Mouse (Mus musculus) gastrocnemius, postnatal 10 days (tissue): ENCODE results near the gene Otulinl. TPM values are rescaled to one million over a fixed set of nuclear protein-coding genes. Genes with fewer than 3 reads are reported as not detected.
"Not testable (repeated sequence)": the region's sequence is repeated elsewhere in the genome, so short reads cannot be mapped to it uniquely, and the experiment has no call there.

Experiments
- DNase-seq: peaks from one replicate; pipeline ENCODE4 v3.0.0; 2021; ENCODE audit warnings: mixed read lengths
- long read RNA-seq, 2 experiments: library from polyadenylated mRNA; stranded (forward); transcript quantifications; one replicate each; pipeline ENCODE4 v2.0.0; 2021
- total RNA-seq, 2 experiments: library from RNA; stranded (reverse); gene quantifications; 2 replicates each; pipeline ENCODE4 v1.2.3; 2021

Gene Otulinl
- total RNA-seq: 1 to 10 TPM; 2.3 to 3.6 TPM
- long read RNA-seq, experiment 1, partial matches to known transcripts: 0 of 4 reads
- long read RNA-seq, experiment 1, other reads (novel, unspliced or antisense): 0 of 4 reads
- long read RNA-seq, experiment 2, transcript Otulinl-202 (8 exons, 2,950 nt): major isoform, 5 of 10 reads
- long read RNA-seq, experiment 2, partial matches to known transcripts: 0 of 10 reads
- long read RNA-seq, experiment 2, other reads (novel, unspliced or antisense): 2 of 10 reads

DNA sequence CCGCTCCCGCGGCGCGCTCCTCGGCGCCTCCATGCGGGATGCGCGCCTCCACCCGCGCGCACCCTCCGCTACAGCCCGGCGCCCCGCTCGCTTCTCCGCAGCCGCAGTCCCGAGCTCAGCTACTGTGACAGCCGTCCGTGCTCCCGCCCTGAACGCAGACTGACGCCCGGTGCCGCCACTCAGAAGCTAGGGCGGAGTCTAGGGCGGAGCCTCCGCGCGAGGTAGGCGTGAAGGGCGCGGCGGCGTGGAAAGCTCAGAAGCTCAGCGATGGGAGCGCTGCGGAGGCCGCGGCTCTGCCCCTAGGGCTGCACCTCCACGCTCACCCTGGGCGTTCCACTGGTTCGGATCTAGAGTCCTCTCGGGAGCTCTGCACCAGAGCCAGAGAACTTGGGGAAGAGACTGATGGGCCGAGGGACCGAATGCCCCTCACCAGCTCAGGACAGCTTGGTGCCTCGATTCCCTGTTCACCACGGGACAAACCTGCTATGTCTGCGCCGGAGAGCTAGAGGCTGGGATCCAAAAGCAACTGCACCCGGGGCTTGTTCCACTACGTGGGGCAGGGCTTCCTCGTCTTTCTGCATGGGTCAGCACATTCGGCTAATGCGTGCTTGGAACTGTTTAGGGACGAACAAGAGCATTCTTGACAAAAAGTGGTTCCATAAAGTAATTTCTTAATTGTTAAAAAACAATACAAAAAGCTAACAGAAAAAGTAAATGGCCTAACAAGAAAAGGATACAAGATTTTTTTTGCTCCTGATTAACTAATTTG lies at the start of gene Otulinl:
TSS of gene Otulinl (minus strand) at position 161 of the 769 bp plus-strand sequence.
- peak; percentile 91 for DNase-seq

DNA sequence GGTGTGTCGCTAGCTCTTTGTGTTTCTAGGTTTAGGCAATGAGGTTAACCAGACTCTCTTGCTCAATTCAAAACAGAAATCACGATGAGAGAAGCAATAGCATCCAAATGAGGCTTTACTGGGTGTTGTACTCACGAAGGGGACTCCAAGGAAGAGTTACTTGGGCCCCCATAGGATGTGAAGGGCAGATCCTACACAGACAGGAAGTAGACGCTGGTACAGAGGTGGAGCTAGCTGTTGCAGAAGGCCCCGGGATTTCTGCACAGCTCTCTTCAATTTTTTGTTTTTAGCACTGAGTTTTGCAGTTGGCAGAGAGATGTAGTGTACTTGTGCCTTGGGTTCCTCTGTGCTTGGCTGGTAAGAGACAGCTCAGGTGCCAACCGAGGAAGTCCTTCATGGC lies 44.8 kb upstream of the Otulinl start:
- no peak for DNase-seq

DNA sequence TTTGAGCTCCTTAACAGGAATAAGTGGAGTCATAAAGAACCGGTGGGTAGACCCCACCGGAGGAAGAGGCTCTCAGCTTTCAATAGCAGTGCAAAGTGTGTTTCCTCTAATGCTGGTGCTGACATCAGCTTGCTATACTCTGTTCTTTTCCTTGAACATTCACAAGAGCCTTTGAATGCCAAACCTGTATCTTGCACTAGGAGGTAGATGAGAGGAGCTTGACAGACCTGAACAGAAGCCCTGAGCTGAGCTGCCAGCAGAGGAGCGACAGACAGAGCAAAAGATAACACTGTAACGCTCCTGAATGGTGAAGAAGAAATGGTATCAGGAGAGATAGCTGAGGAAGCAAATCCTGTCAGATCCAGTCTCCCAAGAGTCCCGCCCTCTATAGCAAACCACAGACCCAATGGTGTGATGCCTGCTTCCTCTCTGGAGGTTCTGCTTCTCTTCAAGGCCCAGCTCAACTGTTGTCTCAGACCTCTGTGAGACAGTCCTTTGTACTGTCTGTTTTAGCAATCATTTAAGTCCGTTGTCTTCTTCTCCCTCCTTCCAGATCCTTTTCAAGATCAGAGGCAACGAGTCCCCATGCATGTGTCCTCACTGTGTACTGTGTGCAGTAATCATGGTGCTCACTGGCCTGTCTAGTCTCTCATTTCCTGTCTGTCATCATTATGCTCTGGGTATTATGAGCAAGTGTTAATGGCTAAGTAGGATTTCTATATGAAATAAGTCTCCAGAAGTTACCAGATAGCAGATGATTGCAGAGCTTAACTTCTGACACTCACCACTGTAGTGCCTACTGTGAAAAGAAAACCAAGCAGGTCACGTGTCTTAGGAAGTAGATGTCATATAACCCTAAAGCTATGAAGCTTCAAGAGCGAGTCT lies 43.7 kb upstream of the Otulinl start:
- no peak for DNase-seq

DNA sequence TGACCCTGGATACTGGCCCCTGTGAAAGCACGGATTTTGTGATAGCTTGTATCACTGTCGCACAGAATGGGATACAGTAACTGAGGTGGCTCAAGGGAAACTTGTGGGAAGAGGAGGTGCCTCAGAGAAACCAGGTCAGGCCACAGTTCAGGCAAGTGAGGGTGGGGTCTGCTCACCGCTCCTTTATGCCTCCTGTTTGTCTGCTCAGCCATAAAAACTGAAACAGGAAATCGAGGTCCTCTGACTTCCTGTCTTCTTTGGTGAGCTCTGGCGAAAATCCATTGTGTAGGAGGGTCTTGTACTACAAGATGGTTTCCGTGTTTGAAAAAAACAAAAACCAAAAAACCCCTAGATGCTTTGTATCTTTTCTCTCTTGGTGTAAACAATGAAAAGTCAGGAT lies 42.9 kb upstream of the Otulinl start:
- DNase-seq: no peak

DNA sequence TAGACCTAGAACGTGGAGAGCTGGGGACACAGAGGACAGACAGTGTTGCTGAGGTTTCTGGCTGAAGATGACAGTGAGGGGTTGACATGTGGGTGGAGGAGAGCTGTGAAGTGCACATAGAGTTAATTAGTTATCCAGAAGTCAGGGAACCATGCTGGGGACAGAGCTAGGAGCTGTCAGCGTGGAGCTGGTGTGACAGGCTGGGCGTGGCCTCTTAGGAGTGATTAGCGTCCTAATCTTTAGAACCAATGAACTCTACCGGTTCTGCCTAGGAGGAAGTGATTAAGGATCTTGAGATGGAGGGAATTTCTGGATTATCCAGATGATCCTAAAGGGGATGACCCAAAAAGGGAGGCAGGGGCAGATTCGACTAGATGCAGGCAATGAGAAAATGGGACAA lies 42.4 kb upstream of the Otulinl start:
- DNase-seq: no peak

DNA sequence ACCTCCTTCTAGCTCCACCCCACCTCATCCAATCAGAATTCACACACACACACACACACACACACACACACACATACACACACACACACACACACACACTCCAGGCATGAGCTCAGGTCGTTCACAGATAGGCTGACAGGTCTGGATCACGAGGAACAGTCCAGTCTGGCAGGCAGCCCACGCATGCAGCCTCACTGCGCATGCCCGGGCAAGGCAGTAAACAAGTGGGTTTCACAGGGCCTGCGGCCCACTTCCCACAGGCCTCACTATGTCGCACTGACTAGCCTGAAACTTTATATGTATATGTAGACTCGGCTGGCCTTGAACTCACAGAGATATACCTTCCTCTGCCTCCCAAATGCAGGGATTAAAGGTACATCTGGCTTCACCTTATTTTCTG lies 38.9 kb upstream of the Otulinl start:
- not testable (repeated sequence) for DNase-seq

DNA sequence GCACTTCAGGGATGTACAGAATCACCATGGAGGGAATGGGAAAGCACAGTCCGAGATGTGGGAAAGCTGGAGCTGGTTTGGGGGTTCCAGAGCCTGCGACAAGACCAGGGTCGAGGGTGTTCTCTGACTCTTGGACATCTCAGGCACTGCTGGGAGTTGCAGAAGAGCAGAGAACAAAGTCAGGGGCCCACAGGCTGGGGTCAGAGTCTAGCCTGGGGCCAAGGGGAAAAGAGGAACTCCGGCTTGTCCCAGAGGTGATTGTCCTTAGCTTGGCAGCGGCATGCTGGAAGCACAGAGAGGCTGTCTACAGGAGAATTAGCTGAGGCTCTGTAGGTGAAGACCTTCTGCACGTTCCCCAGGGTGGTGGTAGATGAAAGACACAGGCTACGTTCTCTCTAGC lies 37.3 kb upstream of the Otulinl start:
- DNase-seq: no peak

DNA sequence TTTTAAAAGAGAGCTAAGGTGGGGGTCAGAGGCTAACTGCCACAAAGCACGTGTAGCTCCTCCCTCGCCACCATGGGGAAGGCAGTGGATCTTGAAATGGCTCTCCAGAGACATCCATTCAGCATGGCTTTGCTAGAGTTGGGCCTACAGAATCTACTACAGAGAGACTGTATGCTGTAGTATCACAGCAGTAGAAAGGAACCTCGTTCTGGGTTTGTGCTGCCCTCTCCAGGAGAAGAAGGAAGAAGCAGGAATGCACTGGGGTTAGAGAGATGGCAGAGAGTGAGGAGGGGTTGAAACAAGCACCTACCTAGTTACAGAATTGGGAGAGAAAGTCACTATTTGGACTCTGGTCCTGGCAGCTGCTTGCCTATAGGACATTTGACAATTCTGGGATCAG lies 34.0 kb upstream of the Otulinl start:
- no peak for DNase-seq

- no peak for DNase-seq
Observed at GRCm38 (mm10) chr15:27710698-27711097, 29.3 kb upstream of the Otulinl start.

DNA sequence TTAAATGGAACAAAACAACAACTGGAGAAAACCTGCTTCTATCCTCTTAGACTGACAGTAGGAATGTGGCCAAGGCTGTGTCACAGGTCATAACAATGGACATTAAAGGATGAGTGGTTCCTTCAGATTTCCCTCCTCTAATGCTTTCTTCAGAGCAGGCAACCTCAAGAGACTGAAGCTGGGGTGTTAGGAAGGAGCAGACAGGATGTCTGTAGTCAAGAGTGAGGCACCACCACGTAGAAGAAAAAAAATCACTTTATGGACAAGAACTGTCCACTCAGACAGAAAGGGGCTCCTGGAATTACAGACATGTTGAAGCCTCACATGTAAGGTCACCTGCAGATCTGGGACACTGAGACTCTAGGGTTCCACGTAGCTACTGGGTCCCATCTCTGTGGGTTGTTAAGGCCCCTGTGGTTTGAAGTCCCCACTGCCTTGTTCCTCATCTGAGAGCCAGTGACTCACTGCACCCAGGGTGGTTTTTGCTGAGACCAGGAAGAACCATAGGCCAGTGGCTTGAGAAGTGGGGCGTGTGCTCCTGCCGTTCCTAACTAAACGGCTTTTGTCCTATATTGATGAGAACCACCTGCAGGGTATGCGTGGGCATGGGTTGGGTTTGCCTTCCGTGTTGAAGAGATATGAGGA lies 27.7 kb upstream of the Otulinl start:
- no peak for DNase-seq

DNA sequence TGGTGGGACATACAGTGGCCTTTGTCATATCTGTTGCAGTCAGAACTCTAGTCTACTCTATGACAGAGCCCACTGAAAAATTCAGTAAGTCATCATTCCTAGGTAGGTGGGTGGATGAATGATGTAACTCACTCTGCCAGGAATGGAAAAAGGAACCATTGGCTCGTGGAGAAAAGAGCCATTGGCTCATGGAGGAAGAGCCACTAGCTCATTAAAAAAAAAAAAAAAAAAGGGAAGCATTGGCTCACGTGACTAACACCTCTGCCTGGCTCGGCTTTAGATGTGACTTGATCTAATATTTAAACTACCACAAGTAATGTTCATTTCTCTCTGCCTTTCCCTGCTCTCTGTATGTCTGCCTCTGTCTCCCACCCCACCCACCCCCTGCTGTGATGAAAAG lies 27.1 kb upstream of the Otulinl start:
- DNase-seq: no peak

GRCm38 (mm10) chr15:27702972-27703313 lies 21.6 kb upstream of the Otulinl start:
- no peak for DNase-seq

DNA sequence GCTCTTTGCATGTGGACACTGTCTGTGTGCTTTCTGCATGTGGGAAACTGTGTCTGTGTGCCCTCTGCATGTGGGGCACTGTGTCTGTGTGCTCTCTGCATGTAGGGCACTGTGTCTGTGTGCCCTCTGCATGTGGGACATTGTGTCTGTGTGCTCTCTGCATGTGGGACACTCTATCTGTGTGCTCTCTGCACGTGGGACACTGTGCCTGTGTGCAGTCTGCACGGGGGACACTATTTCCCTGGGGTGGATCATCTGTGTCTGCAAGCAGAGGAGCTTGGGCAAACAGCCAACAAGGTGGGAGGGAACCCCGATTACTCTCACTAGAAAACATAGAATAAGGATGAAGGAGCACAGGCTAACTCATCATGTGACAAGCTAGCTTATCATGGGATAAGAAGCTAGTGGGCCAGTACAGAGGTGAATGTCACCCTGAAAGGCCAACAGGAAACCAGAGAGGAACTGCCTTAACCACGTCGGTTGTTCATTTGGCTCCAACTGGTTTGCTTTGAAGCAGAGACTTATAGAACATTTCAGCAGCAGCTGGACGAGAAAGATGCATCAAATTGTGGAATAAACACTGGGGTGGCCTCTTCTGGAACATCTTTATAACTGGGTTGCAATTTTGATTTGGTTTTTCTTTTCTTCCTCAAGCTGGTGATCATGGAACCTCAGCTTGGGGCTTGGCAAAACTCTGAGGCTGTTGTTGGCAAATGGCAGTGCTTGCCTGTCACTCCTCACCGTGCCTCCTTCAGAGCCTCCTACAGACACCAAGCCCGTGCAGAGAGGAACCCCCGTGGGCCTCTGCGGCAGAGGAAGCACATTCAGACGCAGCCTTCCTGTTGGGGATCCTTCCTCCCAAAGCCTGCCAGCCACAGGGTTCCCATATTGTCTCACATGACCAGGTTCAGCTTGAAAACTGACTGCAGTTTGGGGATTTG lies 20.9 kb upstream of the Otulinl start:
- no peak for DNase-seq

DNA sequence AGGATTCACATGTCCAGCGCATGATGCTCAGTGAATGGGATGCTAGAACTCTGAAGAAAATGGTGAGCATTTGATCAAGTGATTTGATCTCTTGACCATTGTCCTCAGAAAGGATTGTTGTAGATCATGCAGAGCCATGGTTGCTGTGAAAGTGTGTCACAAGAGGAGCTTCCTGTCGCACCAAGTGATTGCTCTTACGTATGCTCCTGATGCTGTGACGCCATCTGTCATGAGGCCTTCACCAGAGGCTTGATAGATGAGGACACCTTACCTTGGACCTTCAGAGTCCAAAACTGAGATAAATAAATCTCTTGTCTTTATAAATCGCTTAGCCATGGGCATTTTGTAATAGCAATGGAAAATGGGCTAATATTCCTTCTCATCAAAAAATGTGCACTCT lies 16.3 kb upstream of the Otulinl start:
- DNase-seq: no peak

GRCm38 (mm10) chr15:27693235-27693634 lies 11.9 kb upstream of the Otulinl start:
- no peak for DNase-seq

- DNase-seq: no peak
Observed at GRCm38 (mm10) chr15:27692161-27692560, 10.8 kb upstream of the Otulinl start.

GRCm38 (mm10) chr15:27691213-27691612 lies 9.8 kb upstream of the Otulinl start:
- DNase-seq: no peak

GRCm38 (mm10) chr15:27688041-27688651 lies 6.8 kb upstream of the Otulinl start:
- no peak for DNase-seq

DNA sequence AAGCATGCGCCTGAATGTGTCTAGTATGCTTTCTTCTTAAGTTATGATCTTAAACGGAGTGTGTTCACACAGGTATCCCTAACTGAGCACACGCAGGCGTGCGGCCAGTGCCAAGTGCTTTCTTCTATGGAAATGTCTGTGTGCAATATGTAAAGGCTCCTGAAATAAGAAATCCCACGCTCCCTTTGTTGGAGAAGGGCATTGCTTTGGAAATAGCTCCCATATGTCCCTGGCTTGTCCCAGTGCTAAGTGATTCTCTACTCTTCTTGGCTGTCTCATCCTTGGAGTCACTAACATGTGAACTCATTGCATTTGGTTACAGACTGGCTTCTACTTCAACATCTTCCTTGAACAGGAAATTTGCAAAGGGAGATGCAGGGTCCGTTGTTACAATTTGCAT lies 3.4 kb upstream of the Otulinl start:
- DNase-seq: no peak

DNA sequence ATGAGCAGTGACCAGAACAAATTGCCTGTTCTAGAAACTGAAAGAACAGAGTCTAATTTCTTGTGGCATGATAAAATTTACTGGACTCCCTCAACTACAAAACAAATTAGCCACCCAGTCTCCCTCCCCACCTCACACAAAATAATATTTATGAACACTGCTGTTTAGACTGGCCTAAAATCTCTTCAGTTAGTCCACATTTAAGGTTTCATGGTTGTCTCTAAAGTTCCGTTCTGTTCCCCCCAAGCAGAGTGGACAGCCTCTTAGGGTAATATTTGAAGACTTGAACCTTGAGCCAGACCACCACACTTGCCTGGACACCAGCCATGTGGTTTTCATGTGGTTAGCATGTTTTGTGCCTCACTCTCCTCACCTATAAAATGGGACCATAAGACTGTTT lies 1.8 kb upstream of the Otulinl start:
- no peak for DNase-seq

- no peak for DNase-seq
Observed at GRCm38 (mm10) chr15:27682619-27683018, 1.2 kb upstream of the Otulinl start.
